Mouse (Mus musculus) stomach, embryonic 14.5 days (tissue): ENCODE results near the gene Derl3. TPM values are rescaled to one million over a fixed set of nuclear protein-coding genes. Genes with fewer than 3 reads are reported as not detected.

Source experiments
- ATAC-seq: fragments of 200-750 bp; cut with Nextera tagmentation; 2 replicates; pipeline ENCODE4 v1.8.0; 2017; ENCODE audit warnings: low read depth, moderate TSS enrichment; ENCODE audit not compliant: insufficient number of reproducible peaks, insufficient read depth, low FRiP score
- H3K27ac ChIP-seq: fragments of 300-500 bp; sonication (generic); 2 replicates; pipeline ENCODE4 v1.5.1; 2014; ENCODE audit warnings: mild to moderate bottlenecking, low read length, moderate library complexity, mixed read lengths
- H3K27me3 ChIP-seq: fragments of 300-500 bp; sonication (generic); 2 replicates; pipeline ENCODE4 v1.6.1; 2014; ENCODE audit warnings: low read length, control low read depth, mixed read lengths; ENCODE audit not compliant: control insufficient read depth, insufficient read depth
- H3K36me3 ChIP-seq: fragments of 300-500 bp; sonication (generic); 2 replicates; pipeline ENCODE4 v1.6.1; 2014; ENCODE audit warnings: mild to moderate bottlenecking, control low read depth, low read length, moderate library complexity, mixed read lengths; ENCODE audit not compliant: control insufficient read depth, insufficient read depth
- H3K4me1 ChIP-seq: fragments of 300-500 bp; sonication (generic); 2 replicates; pipeline ENCODE4 v1.6.1; 2014; ENCODE audit warnings: low read length, control low read depth, mixed read lengths; ENCODE audit not compliant: control insufficient read depth, insufficient read depth
- H3K4me2 ChIP-seq: fragments of 300-500 bp; sonication (generic); replicated peaks from 2 replicates; pipeline ENCODE4 v1.6.1; 2014; ENCODE audit warnings: low read depth, low read length, control low read depth
- H3K4me3 ChIP-seq: fragments of 300-500 bp; sonication (generic); 2 replicates; pipeline ENCODE4 v1.5.1; 2014; ENCODE audit warnings: low read depth, low read length, control low read depth
- H3K9ac ChIP-seq: fragments of 300-500 bp; sonication (generic); replicated peaks from 2 replicates; pipeline ENCODE4 v1.6.1; 2014; ENCODE audit warnings: low read depth, mild to moderate bottlenecking, control low read depth, low read length, moderate library complexity, mixed read lengths
- H3K9me3 ChIP-seq: fragments of 300-500 bp; sonication (generic); 2 replicates; pipeline ENCODE4 v1.6.1; 2016; ENCODE audit warnings: low read depth, low read length, control low read depth; ENCODE audit not compliant: control insufficient read depth
- WGBS: fragments of 180-500 bp; shearing (Covaris S2); extraction: QIAGEN DNeasy Blood & Tissue Kit; methylation state at CpG from one replicate; pipeline ENCODE4 v1.1.7; 2014; 5-methylcytosine and 5-hydroxymethylcytosine counted together
- polyA plus RNA-seq: library from polyadenylated mRNA; unstranded; fragments of >200 nt; fragmentation: Nextera tagmentation; extraction: Ambion mirVana; gene quantifications from 2 replicates; pipeline ENCODE4 v1.2.1, GENCODE M21; 2014

Derl3 gene
- polyA plus RNA-seq, 1 experiment from 2014 or later: 2.3 TPM

DNA sequence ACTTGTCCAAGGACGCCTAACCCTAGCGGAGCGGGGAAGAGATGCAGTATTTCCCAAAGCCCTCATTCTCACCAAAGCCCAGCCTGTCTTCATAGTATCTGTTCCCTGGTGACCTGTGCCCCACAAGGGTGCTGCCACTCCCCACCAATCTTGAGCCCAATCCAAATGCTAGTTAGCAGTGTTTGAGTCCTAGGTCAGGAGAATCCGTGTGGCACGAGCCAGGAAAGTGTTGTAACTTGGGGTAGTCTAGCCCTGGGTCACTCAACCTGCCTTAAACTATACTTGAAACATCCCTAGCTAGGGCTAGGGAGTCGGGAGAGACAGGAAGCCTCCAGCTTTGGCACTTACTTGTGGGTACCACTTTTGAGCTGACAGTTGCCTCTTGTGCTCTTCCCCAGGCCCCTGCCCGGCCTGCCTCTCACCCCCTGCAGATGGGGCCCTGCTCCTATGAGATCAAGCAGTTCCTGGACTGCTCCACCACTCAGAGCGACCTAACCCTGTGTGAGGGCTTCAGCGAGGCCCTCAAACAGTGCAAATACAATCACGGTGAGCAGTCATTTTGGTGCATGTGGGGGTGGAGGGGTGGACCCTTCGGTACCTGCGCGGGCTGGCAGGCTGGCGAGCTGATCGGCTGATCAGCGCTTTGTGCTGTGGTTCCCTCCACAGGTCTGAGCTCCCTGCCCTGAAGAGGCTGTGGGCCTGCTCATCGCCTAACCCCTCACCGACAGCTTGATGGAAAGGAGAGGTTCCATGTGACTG is 43.9 kb downstream of the Derl3 start:
- Histone ChIP-seq H3K27ac (no peak overlapping the region), H3K36me3 (no peaks in the 10 kb centered on the region), H3K27me3 (no peaks in the 10 kb centered on the region), H3K4me3 (no peak overlapping the region), H3K4me2 (no peak overlapping the region), H3K4me1 (peaks cover 4% of the 10 kb centered on the region; the same call in 1 of the 2 replicates), H3K9ac (no peak overlapping the region), H3K9me3 (no peaks in the 10 kb centered on the region)
- WGBS: 50% methylated on average over 18 of the region's 18 CpGs
- ATAC-seq: no peak

DNA sequence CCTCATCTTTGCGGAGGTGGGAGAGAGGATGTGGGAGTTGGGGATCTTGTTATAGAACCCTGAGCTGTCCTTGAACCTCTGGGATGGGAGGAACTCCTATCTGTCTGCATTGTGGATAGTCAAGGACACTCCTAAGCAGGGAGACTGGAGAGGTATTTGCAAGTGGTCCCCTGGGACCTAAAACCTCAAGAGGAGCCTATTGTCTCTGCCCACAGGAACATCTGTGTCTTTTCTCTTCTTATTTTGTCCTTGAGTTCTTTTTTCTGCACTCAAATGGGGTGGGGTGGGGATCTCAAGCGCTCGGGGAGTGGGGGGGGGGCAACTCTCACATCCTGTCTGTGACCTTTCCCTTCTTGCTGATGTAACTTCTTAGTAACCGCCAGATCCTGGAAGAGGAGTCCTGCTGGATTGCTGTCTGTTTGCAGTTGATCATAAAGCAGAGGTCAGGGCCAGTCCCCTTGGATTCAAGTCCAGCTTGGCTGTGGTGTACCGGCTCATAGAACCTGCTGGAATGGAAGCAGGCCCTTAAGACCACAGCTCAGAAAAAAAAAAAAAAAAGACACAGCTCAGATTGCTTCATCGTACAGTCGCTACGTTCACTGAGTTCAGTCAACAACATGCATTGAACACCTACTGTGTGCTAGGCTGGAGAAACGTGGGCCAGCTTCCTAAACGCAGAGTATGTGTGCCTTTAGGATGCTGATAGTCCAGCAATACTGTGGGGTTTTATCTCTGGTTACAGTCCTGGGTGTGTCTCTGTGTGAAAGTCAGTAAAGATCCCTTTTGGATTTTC is 44.8 kb downstream of the Derl3 start:
- no peaks in the 10 kb centered on the region for H3K9me3 ChIP-seq
- no peaks in the 10 kb centered on the region for H3K27me3 ChIP-seq
- H3K4me3 ChIP-seq: no peak overlapping the region
- H3K27ac ChIP-seq: no peak overlapping the region
- no peak for ATAC-seq
- 0 out of 2 replicates have a peak, but pooled peaks cover 4% of the 10 kb centered on the region for H3K4me1 ChIP-seq
- WGBS: 56% methylated on average over 10 of the region's 10 CpGs
- H3K9ac ChIP-seq: no peak overlapping the region
- no peak overlapping the region for H3K4me2 ChIP-seq
- H3K36me3 ChIP-seq: no peaks in the 10 kb centered on the region

DNA sequence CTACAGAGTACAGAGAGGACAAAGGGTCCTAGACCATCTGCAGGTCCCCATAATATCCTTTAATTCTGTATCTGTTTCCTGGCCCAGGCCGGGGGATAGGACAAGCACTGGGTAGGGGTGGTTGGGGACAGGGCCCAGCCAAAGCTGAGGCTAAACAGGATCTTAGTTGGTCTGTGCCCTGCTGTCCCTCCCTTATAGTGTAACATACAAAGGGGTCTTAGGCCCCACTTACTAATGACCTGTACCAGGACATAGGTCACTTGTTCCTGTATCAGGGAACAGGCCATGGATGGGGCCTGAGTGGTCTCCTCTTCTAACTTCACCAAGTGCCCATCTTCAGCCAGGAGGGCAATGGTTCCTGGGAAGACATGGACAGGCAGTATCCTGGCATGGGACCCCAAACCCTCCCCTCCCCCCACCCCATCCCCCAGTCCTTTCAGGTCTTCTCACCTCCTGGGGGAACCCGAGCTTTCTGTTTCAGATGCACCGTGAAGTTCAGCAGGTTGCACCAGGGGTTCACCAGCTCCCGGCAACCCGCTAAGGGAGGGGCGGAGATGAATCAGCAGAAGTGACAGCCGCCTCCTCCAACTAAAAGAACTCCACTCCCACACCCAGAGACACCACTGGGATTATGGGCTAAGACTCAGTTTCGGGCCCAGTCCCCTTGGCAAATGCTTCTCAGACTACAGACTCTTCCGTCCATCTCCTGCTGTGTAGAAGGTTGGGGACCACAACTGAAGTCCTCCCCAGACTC is 46.4 kb downstream of the Derl3 start:
- 54% methylated on average over 9 of the region's 9 CpGs for WGBS

DNA sequence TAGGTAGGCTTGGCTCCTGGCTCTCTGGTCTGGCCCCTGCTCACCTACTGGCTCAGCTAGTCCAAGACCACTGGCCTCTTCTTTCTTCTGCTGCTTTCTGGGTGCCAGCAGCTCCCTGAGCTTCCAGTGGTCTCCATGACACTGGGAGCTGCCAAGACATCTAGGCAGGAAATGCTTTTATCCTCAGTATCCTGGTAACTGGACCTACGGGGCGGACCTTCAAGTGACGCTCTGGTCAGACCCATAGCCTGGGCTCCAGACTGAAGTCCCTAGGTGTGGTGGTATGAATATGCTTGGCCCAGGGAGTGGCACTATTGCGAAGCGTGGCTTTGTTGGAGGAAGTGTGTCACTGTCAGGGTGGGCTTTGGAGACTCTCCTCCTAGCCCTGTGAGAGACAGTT is 47.3 kb downstream of the Derl3 start, which contains the start of gene Gm867:
Gene Gm867, minus strand, starts transcription at position 153 of the 400 bp plus-strand sequence.
- Histone ChIP-seq H3K9me3 (no peaks in the 10 kb centered on the region), H3K9ac (no peak within 1 kb of the TSS), H3K4me1 (peaks cover 11% of the 10 kb centered on the region; the same call in 1 of the 2 replicates), H3K36me3 (no peaks in the 10 kb centered on the region), H3K27ac (no peak within 1 kb of the TSS), H3K4me3 (no peak within 1 kb of the TSS), H3K27me3 (no peaks in the 10 kb centered on the region), H3K4me2 (no peak within 1 kb of the TSS)
- WGBS: 79% methylated on average over 5 of the region's 5 CpGs
- no peak for ATAC-seq

More for the DNA sequence above, 46.4 kb downstream of the Derl3 start:
- H3K4me2 ChIP-seq: no peak overlapping the region
- H3K9ac ChIP-seq: no peak overlapping the region
- peaks cover 11% of the 10 kb centered on the region; the same call in 1 of the 2 replicates for H3K4me1 ChIP-seq
- H3K27ac ChIP-seq: no peak overlapping the region
- no peaks in the 10 kb centered on the region for H3K9me3 ChIP-seq
- ATAC-seq: no peak
- H3K36me3 ChIP-seq: no peaks in the 10 kb centered on the region
- no peaks in the 10 kb centered on the region for H3K27me3 ChIP-seq
- no peak overlapping the region for H3K4me3 ChIP-seq

DNA sequence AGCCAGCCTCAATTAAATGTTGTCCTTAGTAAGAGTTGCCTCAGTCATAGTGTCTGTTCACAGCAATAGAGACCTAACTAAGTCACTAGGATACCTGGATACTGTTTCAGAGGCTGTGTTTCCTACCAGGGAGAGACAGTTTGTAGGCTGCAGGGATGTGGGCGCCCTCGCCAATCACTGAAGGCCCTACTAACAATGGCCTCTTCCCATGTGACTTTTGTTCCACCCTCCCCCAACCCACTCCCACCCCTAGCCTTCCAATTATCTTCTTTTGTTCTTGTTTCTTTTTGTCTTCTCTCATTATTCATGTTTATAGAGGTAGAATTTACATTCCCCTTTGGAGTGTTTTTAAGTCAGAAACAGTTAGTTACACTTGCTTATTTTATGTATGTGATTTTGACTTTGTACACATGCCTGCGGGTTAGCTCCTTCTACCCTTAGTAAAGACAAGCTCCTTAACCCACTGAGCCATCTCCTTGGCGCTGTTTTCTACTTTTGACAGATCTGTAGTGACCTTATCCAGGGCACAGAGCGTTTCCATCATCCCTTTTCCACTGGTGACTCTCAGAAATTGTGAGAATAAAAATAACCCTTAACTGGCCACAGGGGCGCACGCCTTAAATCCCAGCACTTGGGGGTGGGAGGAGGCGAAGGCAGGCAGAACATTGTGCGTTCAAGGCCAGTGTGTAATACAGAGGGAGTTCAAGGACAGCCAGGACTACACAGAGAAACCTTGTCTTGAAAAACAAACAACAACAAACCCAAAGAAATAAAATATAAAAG is 48.0 kb downstream of the Derl3 start:
- no peak for ATAC-seq
- WGBS: 66% methylated on average over 9 of the region's 9 CpGs
- no peak overlapping the region for H3K9ac ChIP-seq

DNA sequence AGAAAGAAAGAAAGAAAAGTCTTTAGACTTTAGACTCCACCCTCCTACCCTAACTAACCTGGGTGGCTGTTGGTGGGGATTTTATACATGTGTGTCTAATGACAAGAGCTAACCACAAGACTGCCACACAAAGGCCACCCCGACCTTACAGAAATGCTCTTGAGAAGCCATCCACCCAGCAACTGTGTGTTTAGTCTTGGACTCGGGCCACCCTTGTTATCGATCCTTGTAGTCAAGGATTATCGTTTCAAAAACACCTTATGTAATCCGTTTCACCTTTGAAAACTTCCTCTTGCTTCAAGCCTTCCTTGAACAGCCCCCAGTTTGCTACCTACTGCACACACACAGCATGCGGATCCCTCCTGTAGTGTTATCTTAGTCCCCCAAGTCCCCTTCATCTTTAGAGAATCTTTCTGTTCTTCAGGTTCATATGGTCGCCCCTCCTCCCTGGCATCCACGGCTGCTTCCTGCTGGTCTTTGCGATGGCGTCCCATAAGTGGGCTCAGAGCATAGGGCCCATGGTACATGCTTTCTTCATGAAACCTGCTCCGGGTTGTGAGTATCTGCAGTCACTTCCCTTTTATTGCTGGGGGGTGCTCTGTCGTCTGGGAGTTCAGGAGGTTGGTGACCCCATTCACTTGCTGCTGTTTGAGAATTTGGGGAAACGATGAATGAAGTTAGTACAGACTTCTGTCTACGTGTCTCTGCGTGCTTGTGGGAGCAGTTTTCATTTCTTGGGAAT is 49.7 kb downstream of the Derl3 start, which contains the start of gene Vpreb3:
Gene Vpreb3, plus strand, starts transcription at position 322 of the 742 bp plus-strand sequence.
- Histone ChIP-seq H3K4me3 (no peak within 1 kb of the TSS), H3K4me1 (peaks cover 11% of the 10 kb centered on the region; the same call in 1 of the 2 replicates), H3K4me2 (no peak within 1 kb of the TSS), H3K36me3 (no peaks in the 10 kb centered on the region), H3K9ac (no peak within 1 kb of the TSS), H3K27ac (peak within 1 kb of the TSS; percentile 67), H3K27me3 (no peaks in the 10 kb centered on the region), H3K9me3 (no peaks in the 10 kb centered on the region)
- ATAC-seq: no peak
- 78% methylated on average over 15 of the region's 15 CpGs for WGBS

More for the DNA sequence above, 48.0 kb downstream of the Derl3 start:
- Histone ChIP-seq H3K9me3 (no peaks in the 10 kb centered on the region), H3K4me1 (peaks cover 11% of the 10 kb centered on the region; the same call in 1 of the 2 replicates), H3K27me3 (no peaks in the 10 kb centered on the region), H3K27ac (no peak overlapping the region), H3K36me3 (no peaks in the 10 kb centered on the region), H3K4me3 (no peak overlapping the region), H3K4me2 (no peak overlapping the region)

DNA sequence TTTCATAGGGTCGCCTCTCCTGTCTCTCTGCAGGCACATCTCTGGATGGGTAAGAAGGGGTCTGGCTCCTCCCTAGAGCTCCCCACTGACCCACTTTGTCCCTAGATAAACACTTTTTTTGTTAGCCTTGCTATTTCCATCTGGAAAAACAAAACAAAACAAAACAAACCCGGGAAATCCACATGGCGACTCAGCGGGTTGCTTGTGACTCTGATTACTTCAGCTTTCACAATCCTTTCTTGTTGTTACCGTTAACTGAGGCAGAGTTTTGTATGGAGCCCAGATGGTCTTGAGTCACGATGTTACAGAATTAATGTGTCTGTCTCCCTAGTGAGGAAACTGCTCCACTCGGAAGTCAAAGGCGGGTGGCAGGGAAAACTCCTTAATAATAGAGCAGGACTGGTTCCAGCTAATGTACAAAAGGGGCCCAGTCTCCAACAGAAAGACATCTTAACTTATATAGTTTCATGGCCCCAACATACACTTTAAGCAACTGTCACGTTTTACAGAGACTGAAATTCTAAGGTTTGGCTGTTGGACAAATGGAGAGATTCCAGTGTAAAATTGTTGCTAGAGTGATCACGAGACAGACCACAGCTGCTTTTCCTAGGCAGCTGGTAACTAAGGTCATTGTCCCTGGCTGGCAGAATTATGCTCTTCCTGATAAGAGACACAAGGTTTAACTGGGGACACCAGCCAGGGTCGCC is 51.0 kb downstream of the Derl3 start:
- WGBS: 28% methylated on average over 11 of the region's 11 CpGs
- Histone ChIP-seq H3K4me3 (no peak overlapping the region), H3K9ac (no peak overlapping the region), H3K4me2 (no peak overlapping the region), H3K4me1 (peaks cover 11% of the 10 kb centered on the region; the same call in 1 of the 2 replicates), H3K27ac (peak overlapping the region; percentile 67), H3K27me3 (no peaks in the 10 kb centered on the region), H3K36me3 (no peaks in the 10 kb centered on the region), H3K9me3 (no peaks in the 10 kb centered on the region)
- no peak for ATAC-seq
